Mouse (Mus musculus) natural killer cell, adult 2 months (primary cell): ENCODE results near the gene Gltpd2.
"Not testable (repeated sequence)": the region's sequence is repeated elsewhere in the genome, so short reads cannot be mapped to it uniquely, and the experiment has no call there.

Source experiments
- DNase-seq, 2 experiments: peaks; one replicate each; pipeline ENCODE4 v3.0.0; 2022; ENCODE audit warnings: low spot score in 2 of 2

Gene Gltpd2

GRCm38 (mm10) chr11:70516352-70516751, 2.6 kb upstream of the Gltpd2 start:
- DNase-seq, result peak; percentile 24 to 43

GRCm38 (mm10) chr11:70518436-70518835, 560 bp upstream of the Gltpd2 start:
- no peak for DNase-seq

GRCm38 (mm10) chr11:70520178-70520769, 1.3 kb downstream of the Gltpd2 start:
- no peak for DNase-seq

DNA sequence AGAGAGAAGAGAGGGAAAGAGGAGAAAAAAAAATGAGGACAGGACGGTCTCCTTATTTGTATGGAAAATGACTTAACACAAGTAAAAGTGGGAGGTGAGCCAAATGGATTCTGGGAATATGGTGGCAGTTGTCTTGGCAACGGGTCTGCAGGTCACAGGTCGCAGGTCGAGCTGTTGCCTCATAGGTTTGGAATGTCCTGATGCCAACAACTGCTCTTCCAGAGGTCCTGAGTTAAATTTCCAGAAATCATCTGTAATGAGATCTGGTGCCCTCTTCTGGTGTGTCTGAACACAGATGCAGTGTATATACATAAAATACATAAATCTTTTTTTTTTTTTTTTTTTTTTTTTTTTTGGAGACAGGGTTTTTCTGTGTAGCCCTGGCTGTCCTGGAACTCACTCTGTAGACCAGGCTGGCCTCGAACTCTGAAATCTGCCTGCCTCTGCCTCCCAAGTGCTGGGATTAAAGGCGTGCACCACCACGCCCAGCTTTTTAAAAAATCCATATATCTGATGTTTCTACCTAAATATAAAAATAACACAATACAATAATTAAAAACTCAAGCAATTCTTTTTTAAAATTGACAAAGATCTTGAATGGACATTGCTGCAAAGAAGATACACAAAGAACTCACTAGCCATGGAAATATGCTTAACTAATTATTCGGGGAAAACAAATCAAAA, 4.5 kb downstream of the Gltpd2 start:
- DNase-seq, result not testable (repeated sequence)

GRCm38 (mm10) chr11:70524782-70525181, 5.8 kb downstream of the Gltpd2 start:
- no peak for DNase-seq

GRCm38 (mm10) chr11:70525184-70525678, 6.2 kb downstream of the Gltpd2 start, which contains the start of gene Psmb6:
Psmb6 (plus strand) TSS chr11:70525367.
- DNase-seq, result peak; percentile 88 to 89

DNA sequence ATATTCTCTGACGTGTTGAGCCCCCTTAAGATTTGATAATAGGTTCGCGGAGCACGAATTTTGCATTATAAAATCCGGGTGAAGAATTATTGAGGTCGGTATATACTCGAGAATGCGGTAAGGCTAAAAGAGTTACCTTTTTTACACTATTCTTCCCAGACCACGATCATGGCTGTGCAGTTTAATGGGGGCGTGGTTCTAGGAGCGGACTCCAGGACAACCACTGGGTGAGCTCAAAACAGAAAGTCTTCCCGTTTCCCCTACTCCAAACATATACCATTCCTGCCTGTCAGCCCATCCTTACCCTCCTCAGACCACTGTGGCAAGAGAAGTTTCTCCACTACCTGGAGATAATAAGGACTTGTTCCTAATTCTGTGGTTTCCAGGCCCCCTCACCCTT, 6.7 kb downstream of the Gltpd2 start:
- DNase-seq, result no peak

DNA sequence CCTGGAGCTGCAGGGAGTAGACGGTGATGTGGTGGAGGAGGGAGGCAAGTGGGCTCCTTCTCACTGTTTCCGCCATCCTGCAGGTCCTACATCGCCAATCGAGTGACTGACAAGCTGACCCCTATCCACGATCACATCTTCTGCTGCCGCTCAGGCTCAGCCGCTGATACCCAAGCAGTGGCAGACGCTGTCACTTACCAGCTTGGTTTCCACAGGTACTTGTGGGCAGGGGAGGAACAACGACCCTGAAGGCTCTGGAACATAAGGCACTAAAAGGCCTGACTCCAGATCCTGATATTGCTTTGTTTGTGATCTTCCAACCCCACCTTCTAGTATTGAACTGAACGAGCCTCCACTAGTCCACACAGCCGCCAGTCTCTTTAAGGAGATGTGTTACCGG, 7.2 kb downstream of the Gltpd2 start:
- no peak for DNase-seq

DNA sequence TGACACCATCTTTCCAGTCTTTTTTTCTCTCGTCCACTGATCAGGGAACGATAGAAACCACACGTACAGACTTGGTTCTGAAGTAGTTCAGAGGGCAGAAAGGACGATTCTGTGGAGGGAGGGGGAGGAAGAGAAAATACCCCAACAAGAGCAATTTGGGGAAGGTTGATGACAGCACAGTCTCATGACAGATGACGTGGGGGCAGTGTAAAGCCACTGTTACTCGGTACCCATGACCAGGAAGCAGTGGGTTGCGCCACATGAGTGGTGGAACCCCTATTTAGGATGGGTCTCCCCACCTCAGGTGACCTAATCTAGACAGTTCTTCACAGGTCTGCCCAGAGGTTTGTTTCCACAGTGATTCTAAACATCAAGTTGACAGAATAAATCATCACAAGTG, 9.6 kb downstream of the Gltpd2 start:
- DNase-seq, result no peak

- not testable (repeated sequence) for DNase-seq
Observed at GRCm38 (mm10) chr11:70531065-70531464, 12.1 kb downstream of the Gltpd2 start.

- no peak for DNase-seq
Observed at GRCm38 (mm10) chr11:70532839-70533238, 13.8 kb downstream of the Gltpd2 start, which contains the start of gene Gm40193. Gm40193 (minus strand) TSS chr11:70532939.

- DNase-seq, result no peak
Observed at GRCm38 (mm10) chr11:70539423-70539822, 20.4 kb downstream of the Gltpd2 start.

GRCm38 (mm10) chr11:70539877-70540587, 21.0 kb downstream of the Gltpd2 start, which contains the start of gene Pld2:
Pld2 (plus strand) TSS chr11:70540064.
- peak; percentile 73 to 81 for DNase-seq

DNA sequence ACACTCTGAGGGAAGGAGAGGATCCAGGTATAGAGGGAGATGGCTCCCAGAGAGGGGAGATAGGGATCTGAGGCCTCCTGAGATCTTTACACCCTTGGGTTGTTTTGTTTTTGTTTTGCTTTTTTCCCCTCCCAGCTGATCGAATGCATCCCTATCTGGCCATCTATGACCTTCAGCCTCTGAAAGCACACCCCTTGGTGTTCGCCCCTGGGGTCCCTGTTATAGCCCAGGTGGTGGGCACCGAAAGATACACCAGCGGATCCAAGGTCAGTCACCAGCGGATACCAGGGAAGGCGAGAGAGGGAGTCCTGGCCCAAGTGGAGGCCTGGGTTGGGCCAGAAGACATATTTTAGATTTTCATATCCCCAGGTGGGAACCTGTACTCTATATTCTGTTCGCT, 21.9 kb downstream of the Gltpd2 start:
- DNase-seq, result no peak

DNA sequence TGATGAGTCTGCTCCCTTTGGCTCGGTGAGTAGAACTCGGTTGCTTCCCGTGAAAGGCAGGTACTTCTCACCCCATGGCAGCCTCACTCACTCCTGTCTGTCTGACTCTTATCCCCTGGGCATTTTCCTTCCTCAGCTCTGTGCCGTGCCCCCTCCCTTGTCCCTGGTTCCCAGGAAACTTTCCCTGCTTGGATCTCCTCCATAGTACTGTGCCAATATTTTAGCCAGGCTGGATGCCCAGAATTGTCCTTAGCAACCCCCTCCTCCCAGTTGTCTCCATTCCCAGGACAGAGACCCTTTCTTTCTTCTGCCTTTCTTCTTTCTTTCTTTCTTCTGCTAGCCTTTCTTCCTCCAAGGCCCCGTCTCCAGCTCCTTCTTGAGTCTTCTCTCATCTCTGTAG, 22.4 kb downstream of the Gltpd2 start:
- no peak for DNase-seq

DNA sequence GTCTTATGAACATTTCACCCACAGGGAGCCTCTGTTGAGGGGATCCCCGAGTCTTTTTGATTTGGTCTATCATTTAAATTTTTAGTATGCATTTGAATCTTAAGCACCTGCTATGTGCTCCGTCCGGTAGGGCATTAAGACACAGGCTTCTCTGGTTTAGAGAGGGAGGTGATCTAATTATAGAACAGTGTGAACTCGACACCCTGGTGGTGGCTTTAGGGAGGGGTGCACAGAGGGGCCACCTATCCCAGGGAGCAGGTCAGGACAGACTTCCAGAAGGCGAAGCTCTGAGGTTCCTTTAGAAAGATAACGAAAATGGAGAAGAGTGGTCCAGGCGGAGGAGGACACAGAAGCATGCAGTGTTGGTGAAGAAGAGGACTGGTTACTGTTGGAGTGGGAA, 25.5 kb downstream of the Gltpd2 start:
- no peak for DNase-seq

GRCm38 (mm10) chr11:70551526-70551925, 32.5 kb downstream of the Gltpd2 start:
- DNase-seq, result no peak

GRCm38 (mm10) chr11:70553940-70554339, 34.9 kb downstream of the Gltpd2 start:
- no peak for DNase-seq

- no peak for DNase-seq
Observed at GRCm38 (mm10) chr11:70557545-70557944, 38.5 kb downstream of the Gltpd2 start.

GRCm38 (mm10) chr11:70561937-70562286, 42.9 kb downstream of the Gltpd2 start:
- DNase-seq, result no peak

DNA sequence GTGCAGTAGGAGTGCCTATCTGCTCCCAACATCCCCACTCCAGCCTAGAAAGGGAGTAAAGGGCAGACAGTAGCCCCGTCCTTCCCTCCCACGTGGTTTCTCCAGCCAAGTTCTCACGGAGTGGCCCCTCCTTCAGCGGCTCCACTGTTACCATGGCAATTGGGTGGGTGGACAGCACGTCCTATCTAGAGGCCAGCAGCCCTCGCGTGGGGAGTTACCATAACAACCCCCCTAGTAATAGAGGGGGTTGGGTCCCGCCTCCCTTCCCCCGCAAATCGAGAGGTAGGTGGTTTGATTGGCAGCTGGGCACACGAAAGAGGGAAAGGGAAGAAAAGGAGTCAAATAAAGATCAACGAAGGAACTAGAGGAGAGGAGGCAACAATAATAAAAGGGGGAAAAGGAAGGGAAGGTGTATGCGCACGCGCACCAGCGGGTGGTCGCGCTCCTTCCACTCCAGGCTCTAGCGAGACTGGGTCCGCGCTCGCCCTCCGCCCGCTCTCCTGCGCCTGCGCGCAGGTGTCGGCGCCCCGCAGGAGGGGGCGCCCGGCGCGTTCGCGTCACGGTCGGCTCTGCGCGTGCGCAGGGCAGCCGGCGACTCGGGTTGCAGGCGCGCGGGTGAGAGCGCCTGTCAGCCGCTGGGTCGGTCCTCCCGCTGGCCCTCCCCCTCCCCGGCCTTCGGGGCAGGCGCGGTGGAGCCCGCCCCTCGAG, 43.4 kb downstream of the Gltpd2 start, which contains the start of gene Mink1:
Gene Mink1 (plus strand): TSS at position 595 of the 708 bp plus-strand sequence.
- peak; percentile 74 to 83 for DNase-seq

DNA sequence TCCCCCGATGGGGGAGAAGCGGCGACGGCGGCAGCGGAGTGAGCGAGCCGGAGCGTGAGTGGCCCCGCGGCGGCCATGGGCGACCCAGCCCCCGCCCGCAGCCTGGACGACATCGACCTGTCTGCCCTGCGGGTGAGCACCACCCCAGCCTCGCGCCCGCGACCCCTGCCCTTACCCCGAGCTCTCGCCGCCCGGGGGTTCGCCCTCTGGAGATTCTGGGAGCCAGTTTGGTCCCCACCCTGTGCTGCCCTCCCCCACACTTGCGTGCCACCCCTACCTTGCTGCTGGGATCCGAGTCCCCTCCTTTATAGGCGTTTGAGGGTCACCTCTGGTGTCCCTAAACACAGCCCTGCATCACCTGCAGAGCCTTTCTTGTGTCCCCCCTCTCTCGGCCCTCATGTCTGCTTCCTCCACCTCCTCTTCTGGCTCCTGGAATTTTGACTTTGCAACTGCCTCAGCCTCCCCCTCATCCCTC, 44.0 kb downstream of the Gltpd2 start:
- DNase-seq, result no peak
